Mouse (Mus musculus) left cerebral cortex, adult 18-20 months (tissue): ENCODE data around the gene Gm29564. TPM values are rescaled to one million over a fixed set of nuclear protein-coding genes. Genes with fewer than 3 reads are reported as not detected.
"Not testable (repeated sequence)": the region's sequence is repeated elsewhere in the genome, so short reads cannot be mapped to it uniquely, and the experiment has no call there.

Experiments used
- DNase-seq, 2 experiments: peaks; one replicate each; pipeline ENCODE4 v3.0.0; 2021 to 2022; ENCODE audit warnings: low spot score in 2 of 2, mixed read lengths in 1 of 2
- long read RNA-seq, 2 experiments: library from polyadenylated mRNA; stranded (forward); transcript quantifications; one replicate each; pipeline ENCODE4 v2.0.0; 2021
- total RNA-seq, 2 experiments: library from RNA; stranded (reverse); gene quantifications; 2 replicates each; pipeline ENCODE4 v1.2.3; 2021

Gene Gm29564
- total RNA-seq, result not detected
- long read RNA-seq, experiment 1, result 0 reads
- long read RNA-seq, experiment 2, result 0 reads

GRCm38 (mm10) chrY:78212693-78213092 lies at the start of gene Gm29564:
Gm29564 (plus strand) TSS chrY:78212993.
- not testable (repeated sequence) for DNase-seq

Other genes with a start within 250 kb of the Gm29564 start
- not detected for gene Gm20867, start 249.8 kb upstream of the Gm29564 start, total RNA-seq